Mouse (Mus musculus): ENCODE results near the gene Six4. TPM values are rescaled to one million over a fixed set of nuclear protein-coding genes. Genes with fewer than 3 reads are reported as not detected.

Six4 gene
- polyA plus RNA-seq, 1 experiment from 2014 or later = 0.24 TPM

Other genes with a start within 250 kb of the Six4 start
- gene Six6, start 173.6 kb downstream of the Six4 start, polyA plus RNA-seq (2015; fragmentation: Nextera tagmentation; extraction: Ambion mirVana) = not detected in 2 replicates
- gene 4930447C04Rik, start 172.7 kb downstream of the Six4 start, polyA plus RNA-seq (2015; fragmentation: Nextera tagmentation; extraction: Ambion mirVana) = 5.5 and 9.4 TPM in 2 replicates
- gene Six1, start 59.6 kb downstream of the Six4 start, polyA plus RNA-seq (2015; fragmentation: Nextera tagmentation; extraction: Ambion mirVana) = 0.58 and 1.5 TPM in 2 replicates
- gene Mnat1, start 10.3 kb upstream of the Six4 start, polyA plus RNA-seq (2015; fragmentation: Nextera tagmentation; extraction: Ambion mirVana) = 16.2 and 17.4 TPM in 2 replicates
- gene Trmt5, start 173.3 kb upstream of the Six4 start, polyA plus RNA-seq (2015; fragmentation: Nextera tagmentation; extraction: Ambion mirVana) = 14.1 and 14.9 TPM in 2 replicates
- 8.5 and 11.1 TPM in 2 replicates for gene Slc38a6, start 173.3 kb upstream of the Six4 start, polyA plus RNA-seq (2015; fragmentation: Nextera tagmentation; extraction: Ambion mirVana)